Mouse (Mus musculus) kidney, postnatal 14 days (tissue): ENCODE results near the gene Uchl4.

Experiments
- DNase-seq: peaks from one replicate; pipeline ENCODE4 v3.0.0; 2022; ENCODE audit warnings: mixed read lengths

Gene Uchl4

GRCm38 (mm10) chr9:64274919-64275318 lies 39.9 kb downstream of the Uchl4 start:
- no peak for DNase-seq

DNA sequence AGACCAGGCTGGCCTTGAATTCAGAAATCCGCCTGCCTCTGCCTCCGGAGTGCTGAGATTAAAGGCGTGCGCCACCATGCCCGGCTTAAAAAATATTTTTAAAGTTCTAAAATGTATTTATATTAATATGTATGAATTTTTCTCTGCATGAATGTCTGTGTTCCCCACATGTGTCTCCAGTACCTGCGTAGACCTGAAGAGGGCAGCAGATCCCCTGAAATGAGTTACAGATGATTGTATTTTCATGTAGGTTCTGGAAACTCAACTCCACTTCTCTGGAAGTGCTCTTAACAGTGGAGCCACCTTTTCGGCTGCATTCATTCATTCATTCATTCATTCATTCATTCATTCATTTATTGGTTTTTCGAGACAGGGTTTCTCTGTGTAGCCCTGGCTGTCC lies 42.7 kb downstream of the Uchl4 start:
- peak; percentile 75 for DNase-seq

GRCm38 (mm10) chr9:64278665-64279310 lies 43.8 kb downstream of the Uchl4 start:
- DNase-seq: no peak

DNA sequence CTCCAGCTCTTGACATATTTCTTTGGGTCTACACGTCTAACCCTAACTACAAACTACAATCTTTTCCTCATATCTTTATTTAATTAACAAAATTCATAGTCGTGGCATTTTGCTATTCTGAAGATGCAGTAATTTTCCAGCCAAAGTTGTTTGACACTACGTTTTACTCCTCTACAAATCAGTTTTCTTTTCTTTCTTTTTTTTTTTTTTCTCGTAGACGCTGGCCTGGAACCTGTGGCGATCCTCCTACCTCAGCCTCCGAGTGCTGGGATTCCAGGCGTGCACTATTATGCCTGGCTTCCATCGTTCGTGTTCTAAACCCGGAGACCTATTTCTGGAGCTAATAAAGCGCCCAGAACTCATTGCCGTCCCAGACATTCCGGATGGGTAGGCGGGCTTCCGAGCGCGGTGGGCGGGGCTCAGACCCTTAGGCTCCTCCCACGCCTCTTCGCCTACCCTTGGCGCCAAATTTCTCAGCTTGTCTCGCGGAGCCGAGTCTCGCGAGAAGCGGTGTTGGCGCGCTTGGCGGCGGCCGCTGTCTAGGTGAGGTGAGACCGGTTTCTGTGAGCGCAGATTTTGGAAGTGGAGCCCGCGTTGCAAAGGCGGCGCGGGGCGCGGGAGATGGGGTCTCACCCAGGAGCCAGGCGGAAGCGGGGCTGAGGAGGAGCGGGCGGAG lies 46.2 kb downstream of the Uchl4 start, which contains the start of gene Tipin:
Gene Tipin, plus strand, starts transcription at position 477 of the 676 bp plus-strand sequence.
- peak; percentile 96 for DNase-seq

GRCm38 (mm10) chr9:64281781-64282178 lies 46.8 kb downstream of the Uchl4 start:
- DNase-seq: no peak

GRCm38 (mm10) chr9:64282404-64282987 lies 47.5 kb downstream of the Uchl4 start:
- DNase-seq: no peak
